Mouse (Mus musculus) urinary bladder, adult 2 months (tissue): Measurements from ENCODE around the gene Bmpr1b. TPM values are rescaled to one million over a fixed set of nuclear protein-coding genes. Genes with fewer than 3 reads are reported as not detected.

Experiments
- DNase-seq: peaks from one replicate; pipeline ENCODE4 v3.0.0; 2022; ENCODE audit warnings: low spot score
- polyA plus RNA-seq: library from polyadenylated mRNA; depleted of rRNA; stranded (reverse); fragments of >200 nt; gene quantifications from 2 replicates; pipeline ENCODE4 v1.2.3, GENCODE M21; 2012

Bmpr1b gene
- polyA plus RNA-seq, 1 experiment, result 1.7 TPM

DNA sequence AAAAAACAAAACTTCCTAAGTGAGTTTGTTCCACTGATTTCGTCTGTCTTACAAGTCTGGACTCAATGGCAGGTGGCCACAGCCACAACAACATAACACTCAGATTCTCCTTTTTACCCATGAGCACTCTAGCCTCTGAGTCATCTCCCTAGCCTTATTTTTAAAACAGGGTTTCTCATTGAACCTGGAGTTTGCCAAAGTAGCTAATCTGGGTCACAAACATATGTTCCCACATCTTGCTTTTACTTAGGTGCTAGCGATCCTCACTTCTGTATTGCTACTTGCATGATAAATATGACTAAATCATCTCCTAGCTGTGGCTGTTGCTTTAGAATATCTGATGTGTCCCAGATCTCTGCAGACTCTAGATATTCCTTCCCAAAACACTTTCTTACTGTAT, 260.1 kb downstream of the Bmpr1b start:
- DNase-seq, result no peak

DNA sequence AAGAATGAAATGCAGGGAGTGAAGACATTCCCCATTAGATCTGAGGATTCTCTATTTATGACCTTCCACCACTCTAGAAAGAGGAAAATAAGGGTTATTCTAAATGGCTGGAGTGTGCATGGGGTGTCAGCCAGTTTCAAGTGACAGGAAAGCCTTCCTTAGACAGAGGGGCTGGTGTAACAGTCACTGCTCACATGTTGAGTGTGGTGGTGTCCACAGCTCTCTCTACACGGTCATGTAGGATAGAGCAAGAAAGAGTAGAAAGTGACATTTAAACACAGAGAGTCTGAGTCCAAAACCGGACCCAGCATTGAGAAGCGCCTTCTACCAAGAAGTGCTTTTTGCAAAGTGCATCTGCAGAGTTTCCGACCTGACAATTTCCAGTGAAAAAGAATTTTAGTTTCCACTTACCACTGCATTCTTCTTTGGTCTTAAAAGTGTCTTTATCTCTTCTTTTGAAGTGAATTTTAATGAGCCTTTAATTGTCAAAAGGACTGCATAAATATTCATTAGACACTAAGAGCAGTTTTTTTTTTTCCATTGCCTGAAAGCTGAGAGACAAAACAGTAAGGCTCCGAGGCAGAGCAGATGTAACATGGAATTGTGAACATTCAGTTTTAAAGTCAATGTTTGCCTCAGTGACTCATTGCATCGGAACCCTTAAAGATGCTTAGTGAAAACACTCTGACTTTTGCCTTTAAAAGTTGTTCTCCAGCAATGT, 263.2 kb downstream of the Bmpr1b start:
- no peak for DNase-seq

DNA sequence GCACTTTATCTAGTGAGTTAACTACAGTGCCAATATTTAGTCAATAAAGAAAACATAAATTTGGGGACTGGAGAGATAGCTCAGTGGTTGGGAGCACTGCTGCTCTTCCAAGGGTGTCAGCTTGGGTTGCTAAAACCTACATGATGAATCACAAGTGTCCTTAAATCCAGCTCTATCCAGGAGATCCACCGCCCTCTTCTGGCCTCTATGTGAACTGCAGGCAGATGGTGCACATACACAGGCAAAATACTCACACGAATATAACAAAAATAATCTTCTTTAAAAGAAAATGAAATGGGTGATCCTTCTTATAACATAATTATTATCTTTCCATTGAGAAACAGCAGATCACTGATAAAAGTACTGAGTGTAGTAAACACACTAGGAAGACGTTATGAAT, 268.9 kb downstream of the Bmpr1b start:
- DNase-seq, result no peak

DNA sequence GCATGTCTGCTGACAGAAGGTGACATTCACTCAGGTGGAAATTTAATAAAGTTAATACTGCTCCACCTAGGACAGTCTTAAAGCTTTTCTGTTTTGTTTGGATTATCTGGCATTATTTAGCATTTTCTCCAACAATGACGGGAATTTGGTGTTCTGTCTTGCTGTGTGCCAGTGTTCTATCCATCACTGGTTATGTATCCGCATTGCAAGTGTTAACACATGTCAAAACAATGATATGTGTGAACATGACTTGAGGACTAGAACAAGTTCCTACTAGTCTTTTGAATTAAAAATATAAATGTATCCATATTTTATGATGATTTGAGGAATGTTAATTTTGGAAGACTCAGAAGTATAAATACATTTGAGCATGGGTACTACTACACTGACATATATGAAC, 269.7 kb downstream of the Bmpr1b start:
- no peak for DNase-seq

DNA sequence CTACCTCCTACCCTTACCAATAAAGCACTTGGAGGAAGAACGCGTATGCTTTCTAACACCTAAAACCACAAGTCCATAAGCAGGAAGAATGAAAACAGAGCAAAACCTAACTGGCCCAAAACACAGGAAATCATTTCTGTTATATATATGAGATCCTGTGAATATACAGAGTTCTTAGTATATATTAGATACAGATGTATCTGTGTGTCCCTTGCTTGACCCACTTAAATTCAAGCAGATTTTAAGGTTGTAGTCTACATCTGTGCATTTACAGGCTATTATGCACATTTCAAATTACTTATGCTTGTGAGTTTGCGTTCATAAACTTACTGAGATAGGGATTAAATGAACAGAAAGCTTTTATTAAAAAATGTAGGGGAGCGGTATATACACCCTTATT, 271.5 kb downstream of the Bmpr1b start:
- no peak for DNase-seq

DNA sequence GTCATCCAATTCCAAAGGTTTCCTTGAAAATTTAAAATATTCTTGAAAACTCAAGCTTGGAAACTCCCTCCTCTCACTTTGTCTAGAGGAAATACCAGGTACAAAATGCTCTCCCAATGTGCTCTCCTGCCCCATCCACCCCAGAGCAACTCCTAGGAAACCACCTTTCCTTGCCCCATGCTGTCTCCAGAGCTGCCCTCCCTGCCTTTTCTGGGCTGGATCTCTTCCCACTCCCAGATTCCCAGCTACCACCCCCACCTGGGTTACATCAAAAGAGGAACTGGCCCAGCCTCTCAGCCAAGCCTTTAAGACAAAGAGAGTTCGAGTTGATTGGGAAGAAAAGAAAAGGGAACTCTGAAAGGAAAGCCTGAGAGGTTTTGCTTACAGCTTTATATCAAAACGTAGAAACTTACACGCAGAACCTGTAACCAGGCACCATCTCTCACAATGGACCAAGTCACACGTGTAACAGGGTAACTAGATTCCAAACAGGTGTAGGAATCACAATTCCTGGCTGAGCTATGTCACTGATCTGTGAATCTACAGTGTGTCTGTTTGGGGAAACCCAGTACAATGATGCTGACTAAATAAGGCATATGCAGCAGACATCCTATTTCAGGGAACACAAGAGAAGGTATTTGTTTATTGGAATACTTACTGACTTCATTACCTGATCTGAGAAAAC, 272.2 kb downstream of the Bmpr1b start:
- no peak for DNase-seq

DNA sequence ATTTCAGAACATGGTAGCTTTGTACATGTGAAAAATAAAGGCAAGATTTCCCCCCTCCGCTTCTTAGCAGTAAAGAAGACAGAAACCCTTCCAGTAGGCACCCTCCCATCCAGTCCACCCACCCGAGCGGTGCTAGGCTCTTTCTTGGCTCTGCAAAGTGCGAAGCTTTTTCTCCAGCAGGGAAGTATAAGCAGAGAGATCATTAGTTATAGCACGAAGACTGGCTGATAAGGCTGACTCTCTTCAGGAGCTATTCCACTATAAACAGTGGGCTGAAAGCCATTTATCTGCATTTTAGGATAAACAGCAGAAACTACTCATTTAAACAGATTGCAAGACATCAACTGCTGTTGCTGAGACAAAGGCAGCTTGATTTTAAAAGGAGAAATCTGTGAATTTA, 274.1 kb downstream of the Bmpr1b start:
- DNase-seq, result no peak

DNA sequence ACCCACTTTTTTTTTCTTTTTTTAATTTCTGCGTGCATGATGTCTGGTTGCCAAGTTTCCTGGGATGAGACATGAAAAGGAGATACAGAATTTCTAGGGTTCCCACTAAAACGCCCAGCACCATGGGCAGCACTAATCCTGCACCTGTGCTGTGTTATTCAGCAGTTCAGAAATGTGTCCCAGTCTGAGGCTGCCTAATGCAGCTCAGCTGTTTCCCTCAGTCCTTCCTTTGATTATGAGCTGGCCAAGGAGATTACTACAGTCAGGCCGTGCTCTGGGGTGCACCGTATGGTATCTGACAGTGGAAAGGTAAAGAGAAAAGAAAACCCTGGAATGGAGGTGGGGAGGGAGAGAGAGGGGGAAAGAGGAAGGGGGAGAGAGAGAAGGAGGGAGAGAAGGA, 278.6 kb downstream of the Bmpr1b start:
- no peak for DNase-seq

DNA sequence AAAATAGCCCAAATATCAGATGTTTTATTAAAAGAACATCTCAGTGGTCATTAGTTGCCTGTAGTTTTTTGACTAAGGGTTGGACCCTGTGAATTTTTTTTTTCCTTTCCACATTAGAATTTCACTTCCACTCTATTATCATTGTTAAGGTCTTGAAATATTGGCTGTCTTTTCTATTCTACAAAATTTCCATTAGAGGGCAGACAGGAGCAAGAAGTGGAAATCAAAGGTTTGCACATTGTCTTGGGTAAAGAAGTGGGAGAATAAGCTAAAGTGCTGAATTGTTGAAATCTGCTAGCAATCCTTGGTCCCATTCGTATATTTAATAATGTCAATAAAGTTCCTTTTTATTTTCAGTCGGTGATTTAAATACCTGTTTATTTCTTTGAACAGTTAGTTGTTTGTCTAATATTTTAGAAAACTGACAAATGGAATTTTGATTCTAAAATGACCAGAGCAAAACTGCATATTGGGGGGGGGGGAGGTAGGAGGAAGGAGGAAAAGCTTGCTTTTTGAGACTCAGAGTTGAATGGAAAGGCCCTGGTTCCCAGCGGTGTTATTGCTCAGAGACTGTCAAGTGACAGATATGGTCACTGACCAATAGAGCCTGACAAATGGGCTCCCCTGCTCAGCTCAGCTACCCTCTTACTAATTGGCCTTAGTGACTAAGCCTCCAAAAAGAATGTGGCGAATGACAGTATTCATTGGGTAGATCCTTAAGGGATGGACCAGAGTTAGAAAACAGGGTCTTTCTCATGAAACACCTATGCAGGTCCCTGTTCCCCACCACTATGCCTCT, 281.6 kb downstream of the Bmpr1b start:
- no peak for DNase-seq

DNA sequence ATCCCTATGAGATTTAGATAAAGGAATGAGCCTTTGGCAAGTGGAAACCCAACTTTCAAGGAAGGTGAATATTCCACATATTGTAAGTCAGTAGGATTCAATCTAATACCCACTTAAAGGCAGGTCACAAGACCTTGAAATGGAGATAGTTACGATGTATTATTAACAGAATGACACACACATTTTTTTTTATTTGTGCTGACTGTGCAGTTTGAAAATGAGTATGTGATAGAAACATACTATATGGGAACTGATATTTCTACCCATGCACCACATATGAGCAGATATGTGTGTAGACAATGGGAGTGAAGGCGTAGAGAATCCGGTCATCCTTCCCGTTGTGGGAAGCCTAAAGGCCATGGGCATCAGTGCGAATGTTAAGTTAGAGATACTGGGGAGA, 285.0 kb downstream of the Bmpr1b start:
- no peak for DNase-seq

DNA sequence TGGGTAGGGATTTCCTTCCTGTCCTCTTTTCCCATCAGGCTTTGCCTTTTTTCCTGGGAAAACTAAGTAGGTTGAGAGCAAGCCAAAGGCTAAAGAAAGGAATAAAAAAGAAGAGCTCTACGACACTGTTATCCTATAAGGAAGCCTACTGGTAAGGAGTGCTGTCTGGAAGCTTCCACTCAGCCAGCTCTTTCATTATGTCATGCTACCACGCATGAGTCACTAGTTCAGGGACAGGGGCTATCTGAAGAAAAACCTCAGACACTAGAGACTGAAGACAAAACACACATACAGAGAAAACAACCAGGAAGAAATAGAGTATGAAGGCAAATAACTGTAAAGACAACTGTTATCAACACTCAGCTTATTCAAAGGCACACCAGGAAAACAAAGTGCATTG, 286.7 kb downstream of the Bmpr1b start:
- DNase-seq, result no peak

DNA sequence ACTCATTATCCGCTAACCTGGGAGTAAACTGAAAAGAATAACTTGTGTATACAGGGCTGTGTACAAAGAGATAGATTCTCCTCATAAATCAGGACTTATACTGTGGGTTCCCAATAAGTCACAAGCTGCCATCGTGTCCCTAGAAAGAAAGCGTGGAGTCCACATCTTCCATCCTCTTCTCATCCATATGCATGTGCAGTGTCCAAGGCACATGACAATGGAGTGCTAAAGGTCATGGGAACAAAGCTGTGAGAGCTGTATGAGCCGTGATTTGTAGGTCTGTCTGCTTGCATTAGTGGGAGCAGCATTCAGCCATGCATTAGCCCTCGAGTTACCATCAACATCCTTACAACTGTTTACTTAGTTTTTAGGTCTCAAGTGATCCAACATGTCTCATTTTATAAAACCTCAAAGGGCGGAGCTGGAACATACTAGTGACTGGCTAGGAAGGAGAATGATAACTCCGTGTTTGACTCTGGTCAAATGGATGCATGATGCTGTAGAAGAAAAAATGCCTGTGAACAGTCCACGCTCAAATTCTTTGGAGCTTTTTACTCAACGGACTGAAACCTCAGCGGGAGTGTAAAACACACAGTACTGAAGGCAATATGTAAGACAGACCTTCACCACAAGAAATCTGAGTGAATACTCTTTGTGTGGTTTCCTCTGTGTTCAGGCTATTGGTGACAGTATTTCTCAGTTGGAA, 296.7 kb downstream of the Bmpr1b start:
- no peak for DNase-seq

DNA sequence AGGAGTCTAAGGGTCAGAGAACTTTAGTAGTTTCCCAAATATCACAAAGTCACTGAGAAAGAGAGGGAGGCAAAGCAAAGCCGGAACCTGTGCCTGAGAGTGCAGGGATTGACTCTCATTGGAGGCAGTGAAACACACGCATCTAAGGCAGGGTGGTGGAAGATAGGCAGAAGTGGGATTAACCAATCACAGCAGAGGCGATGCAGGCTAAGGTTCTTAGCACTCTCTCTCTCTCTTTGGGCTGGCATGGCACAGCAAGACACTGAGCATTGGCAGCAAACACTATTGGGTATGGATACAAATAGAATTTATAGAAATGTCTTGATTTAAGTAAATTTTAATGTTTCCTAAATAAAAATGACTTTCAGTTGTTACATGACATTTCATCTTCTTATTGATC, 297.4 kb downstream of the Bmpr1b start:
- no peak for DNase-seq

DNA sequence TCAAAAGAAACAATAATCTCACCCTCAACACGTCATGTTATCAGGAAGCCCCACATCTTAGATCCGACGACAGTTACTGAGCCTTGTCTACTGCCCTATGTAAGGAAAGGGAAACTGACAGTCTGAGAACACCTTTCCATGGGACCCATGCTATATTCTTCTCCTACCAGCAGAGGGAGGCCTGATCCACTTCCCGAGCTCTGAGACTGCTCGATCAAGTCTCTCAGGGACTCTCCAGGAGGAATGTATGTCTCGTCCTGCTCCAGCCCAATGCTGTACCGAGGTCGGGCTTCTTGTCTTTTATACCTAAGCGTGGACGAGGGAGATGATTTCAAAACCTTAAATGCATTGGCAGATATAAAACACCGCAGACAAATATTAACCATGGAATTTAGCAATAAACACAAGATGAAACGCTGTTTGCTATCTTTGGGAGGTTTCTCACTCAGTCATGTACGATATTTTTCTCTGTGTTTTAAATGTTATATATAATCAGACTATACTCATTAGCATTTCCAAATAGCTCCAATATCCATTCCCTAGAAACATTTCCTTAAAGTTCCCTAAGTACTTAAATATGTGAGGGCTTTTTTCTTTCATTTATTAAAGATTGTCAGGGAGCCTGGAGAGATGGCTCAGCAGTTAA, 306.3 kb downstream of the Bmpr1b start:
- DNase-seq, result no peak

DNA sequence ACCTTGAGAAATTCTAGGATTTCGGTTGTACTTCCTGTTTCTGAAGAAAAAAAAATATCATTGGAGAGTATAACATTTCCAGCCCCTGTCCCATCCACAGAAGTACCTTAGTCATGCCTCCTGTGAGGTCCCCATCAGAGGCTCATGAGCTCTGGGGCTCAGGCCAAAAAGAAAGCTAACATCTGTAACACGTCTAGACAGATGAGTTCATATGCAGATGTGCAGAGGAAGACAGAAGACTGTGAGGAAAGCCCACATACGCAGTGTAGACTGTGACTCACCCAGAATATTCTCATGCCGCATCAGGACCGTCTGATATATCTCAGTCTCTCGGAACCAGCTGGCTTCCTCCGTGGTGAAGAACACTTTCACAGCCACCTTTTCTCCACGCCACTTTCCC, 312.1 kb downstream of the Bmpr1b start:
- DNase-seq, result no peak

DNA sequence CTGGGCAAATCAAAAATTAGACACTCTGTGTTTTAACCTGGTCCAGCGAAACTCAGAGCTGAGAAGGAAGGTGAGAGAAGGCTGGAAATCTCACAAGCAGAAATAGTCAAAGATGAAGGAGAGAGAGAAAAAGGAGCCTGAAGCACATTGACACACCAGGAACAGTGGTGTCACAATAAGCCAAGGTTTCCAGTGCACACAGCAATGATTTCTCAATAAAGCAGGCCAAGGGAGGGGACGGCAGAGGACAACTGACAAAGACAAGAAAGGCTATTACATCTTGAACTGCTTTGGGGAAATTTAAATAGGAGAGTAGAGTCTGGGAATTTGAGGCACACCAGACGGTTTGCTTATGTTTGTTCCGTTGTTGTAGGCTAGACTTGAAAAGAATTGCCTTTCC, 314.9 kb downstream of the Bmpr1b start:
- no peak for DNase-seq

DNA sequence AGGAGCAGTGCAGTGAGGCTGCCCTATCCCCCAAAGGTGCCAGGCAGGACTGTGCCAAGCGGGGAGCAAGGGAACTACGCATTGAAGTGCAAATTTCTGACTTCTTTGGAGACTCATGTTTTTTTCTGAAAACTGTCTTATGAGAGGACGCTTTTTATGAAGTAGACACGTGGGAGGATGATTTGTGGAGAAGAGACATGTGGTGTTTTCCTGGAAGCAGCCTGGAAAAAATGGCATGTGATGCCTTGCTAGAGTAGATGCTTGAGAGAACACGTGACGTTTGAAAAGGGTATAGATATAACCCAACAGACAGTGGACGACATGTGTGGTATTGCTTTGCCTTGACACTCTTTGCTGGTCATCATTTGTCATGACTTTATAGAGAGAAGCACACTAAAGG, 319.1 kb downstream of the Bmpr1b start:
- no peak for DNase-seq

DNA sequence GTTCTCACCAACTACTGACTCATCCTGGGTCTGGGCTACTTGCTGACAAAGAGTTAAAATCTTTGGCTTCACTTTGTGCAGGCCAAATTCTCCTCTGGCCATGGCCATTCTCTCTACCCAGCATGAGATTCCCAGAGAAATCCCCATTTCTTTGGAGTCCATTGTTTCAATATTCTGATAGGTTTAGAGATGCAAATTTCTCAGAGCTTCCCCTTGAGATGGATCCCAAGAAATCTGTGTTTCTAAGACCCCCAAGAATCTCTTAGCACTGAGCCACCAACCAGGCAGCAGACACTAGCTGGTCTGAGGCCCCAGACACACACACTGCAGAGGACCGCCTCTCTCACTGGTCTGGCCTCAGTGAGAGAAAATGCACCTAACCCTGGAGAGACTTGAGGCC, 320.0 kb downstream of the Bmpr1b start:
- DNase-seq, result no peak

DNA sequence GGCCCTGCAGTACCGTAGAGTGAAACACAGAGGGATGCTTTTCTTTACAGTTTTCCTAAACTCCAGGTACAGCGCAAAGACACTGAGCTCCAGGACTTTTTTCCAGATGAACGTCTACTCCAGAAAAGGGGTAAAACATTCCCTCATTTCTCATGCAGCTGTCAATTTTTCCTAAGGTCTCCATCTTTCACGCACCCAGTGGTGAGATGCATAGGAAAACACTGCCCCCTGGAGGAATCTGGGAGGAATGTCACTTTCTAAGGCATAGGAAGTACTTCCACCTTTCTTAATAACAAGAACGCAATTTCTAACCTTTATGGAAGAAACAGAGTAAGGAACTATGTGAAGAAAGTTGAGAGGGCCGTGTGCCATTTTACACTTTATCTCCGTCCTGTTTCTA, 330.4 kb downstream of the Bmpr1b start:
- DNase-seq, result no peak

DNA sequence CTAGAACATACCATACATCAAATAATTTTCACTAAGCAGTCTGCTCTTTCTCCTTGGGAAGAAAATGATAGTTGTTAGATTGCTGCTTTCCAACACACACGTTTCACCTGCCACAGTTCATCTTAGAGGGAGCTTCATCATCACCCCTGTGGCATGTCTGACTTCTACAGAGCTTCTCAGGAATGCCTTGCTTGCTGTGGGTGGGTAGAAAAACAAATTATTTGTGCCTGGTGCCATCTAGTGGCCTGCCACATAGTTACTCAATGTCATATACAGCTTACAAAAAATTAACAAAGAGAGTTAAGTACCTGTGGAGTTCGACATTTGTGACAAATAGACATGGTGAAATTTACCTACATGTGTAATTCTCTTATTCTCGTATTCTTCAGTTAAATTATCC, 338.1 kb downstream of the Bmpr1b start:
- no peak for DNase-seq

DNA sequence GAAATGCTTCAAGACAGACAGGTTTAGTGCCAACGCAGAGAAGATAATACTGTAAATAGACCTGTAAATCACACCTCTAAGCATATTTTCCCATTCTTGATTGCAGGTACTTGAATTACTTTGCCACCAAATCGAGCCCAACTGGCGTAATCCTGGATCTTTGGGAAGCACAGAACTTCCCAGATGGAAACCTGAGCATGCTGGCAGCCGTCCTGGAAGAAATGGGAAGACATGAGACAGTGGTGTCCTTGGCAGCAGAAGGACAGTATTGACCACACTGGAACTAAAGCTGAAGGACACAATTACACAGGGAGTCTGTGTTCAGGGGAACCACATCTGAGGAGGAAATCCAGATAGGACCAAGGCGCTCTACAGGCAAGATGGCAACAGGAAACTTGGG, 340.9 kb downstream of the Bmpr1b start:
- DNase-seq, result no peak
